Mouse (Mus musculus) erythroblast, embryonic 14.5 days (primary cell): ENCODE data around the gene Lcn4. TPM values are rescaled to one million over a fixed set of nuclear protein-coding genes. Genes with fewer than 3 reads are reported as not detected.

Source experiments
- H3K27me3 ChIP-seq: 2 replicates; pipeline ENCODE4 v1.6.1; 2012; ENCODE audit warnings: inconsistent platforms; ENCODE audit not compliant: control insufficient read depth
- H3K36me3 ChIP-seq: 2 replicates; pipeline ENCODE4 v1.6.1; 2012; ENCODE audit warnings: mild to moderate bottlenecking, inconsistent platforms; ENCODE audit not compliant: control insufficient read depth
- H3K4me1 ChIP-seq: 2 replicates; pipeline ENCODE4 v1.6.1; 2012; ENCODE audit warnings: inconsistent platforms; ENCODE audit not compliant: control insufficient read depth
- H3K4me3 ChIP-seq: replicated peaks from 2 replicates; pipeline ENCODE3; 2012; ENCODE audit warnings: moderate library complexity, mild to moderate bottlenecking, inconsistent platforms
- H3K9me3 ChIP-seq: 2 replicates; pipeline ENCODE4 v1.6.1; 2012; ENCODE audit warnings: low read length, inconsistent platforms, mixed read lengths; ENCODE audit not compliant: control insufficient read depth
- GATA1 ChIP-seq: IDR thresholded peaks from 2 replicates; pipeline ENCODE4 v1.6.1; 2012; ENCODE audit warnings: low read length, inconsistent platforms, mixed read lengths
- TAL1 ChIP-seq: IDR thresholded peaks from 3 replicates; pipeline ENCODE4 v1.6.1; 2012; ENCODE audit warnings: low read length, inconsistent platforms, mixed read lengths
- polyA plus RNA-seq: library from polyadenylated mRNA; stranded (reverse); fragments of >175 nt; gene quantifications from 2 replicates; pipeline ENCODE4 v1.2.3, GENCODE M21; 2012

Lcn4 gene
- polyA plus RNA-seq, 1 experiment: not detected

- Histone ChIP-seq H3K9me3 (no peaks in the 10 kb centered on the region), H3K4me3 (no peak overlapping the region), H3K36me3 (no peaks in the 10 kb centered on the region), H3K27me3 (peaks cover 30% of the 10 kb centered on the region), H3K4me1 (peaks cover 6% of the 10 kb centered on the region)
- no peak for TF ChIP-seq TAL1
- no peak for TF ChIP-seq GATA1
Observed at GRCm38 (mm10) chr2:26626081-26626480, 45.0 kb downstream of the Lcn4 start.

- TF ChIP-seq TAL1 (no peak), GATA1 (no peak)
- H3K36me3 ChIP-seq: no peaks in the 10 kb centered on the region
- peaks cover 6% of the 10 kb centered on the region for H3K4me1 ChIP-seq
- H3K9me3 ChIP-seq: no peaks in the 10 kb centered on the region
- peaks cover 28% of the 10 kb centered on the region for H3K27me3 ChIP-seq
- H3K4me3 ChIP-seq: no peak overlapping the region
Observed at GRCm38 (mm10) chr2:26625419-26625818, 45.7 kb downstream of the Lcn4 start.

- no peaks in the 10 kb centered on the region for H3K9me3 ChIP-seq
Observed at GRCm38 (mm10) chr2:26622984-26623383, 48.1 kb downstream of the Lcn4 start.

GRCm38 (mm10) chr2:26621246-26621645 is 49.8 kb downstream of the Lcn4 start:
- no peaks in the 10 kb centered on the region for H3K4me1 ChIP-seq
- H3K4me3 ChIP-seq: no peak overlapping the region
- H3K36me3 ChIP-seq: no peaks in the 10 kb centered on the region
- TF ChIP-seq GATA1: no peak
- no peak for TF ChIP-seq TAL1
- no peaks in the 10 kb centered on the region for H3K27me3 ChIP-seq
- no peaks in the 10 kb centered on the region for H3K9me3 ChIP-seq

More at GRCm38 (mm10) chr2:26622984-26623383, 48.1 kb downstream of the Lcn4 start:
- peaks cover 2% of the 10 kb centered on the region for H3K4me1 ChIP-seq
- H3K27me3 ChIP-seq: peaks cover 14% of the 10 kb centered on the region
- H3K36me3 ChIP-seq: no peaks in the 10 kb centered on the region
- TF ChIP-seq GATA1 (no peak), TAL1 (no peak)
- H3K4me3 ChIP-seq: no peak overlapping the region

- Histone ChIP-seq H3K4me1 (no peaks in the 10 kb centered on the region), H3K4me3 (no peak overlapping the region), H3K9me3 (no peaks in the 10 kb centered on the region), H3K36me3 (no peaks in the 10 kb centered on the region), H3K27me3 (no peaks in the 10 kb centered on the region)
- no peak for TF ChIP-seq GATA1
- no peak for TF ChIP-seq TAL1
Observed at GRCm38 (mm10) chr2:26617928-26618327, 53.2 kb downstream of the Lcn4 start.

Other genes with a start within 250 kb of the Lcn4 start
- 0.67 and 1.1 TPM in 2 replicates for gene Sec16a, start 226.1 kb downstream of the Lcn4 start, polyA plus RNA-seq
- gene Notch1, start 154.6 kb downstream of the Lcn4 start, polyA plus RNA-seq: 0.07 and 0.41 TPM in 2 replicates
- gene Egfl7, start 91.3 kb downstream of the Lcn4 start, polyA plus RNA-seq: 3.2 and 3.6 TPM in 2 replicates
- not detected in 2 replicates for gene Gm20532, start 84.6 kb downstream of the Lcn4 start, polyA plus RNA-seq
- gene Agpat2, start 66.9 kb downstream of the Lcn4 start, polyA plus RNA-seq: 0.02 and 0.31 TPM in 2 replicates
- gene Fam69b, start 42.8 kb downstream of the Lcn4 start, polyA plus RNA-seq: not detected in 2 replicates
- gene Abo, start 193.7 kb upstream of the Lcn4 start, polyA plus RNA-seq: not detected in 2 replicates
- gene Surf6, start 231.6 kb upstream of the Lcn4 start, polyA plus RNA-seq: 0.85 and 0.93 TPM in 2 replicates
- gene Med22, start 239.4 kb upstream of the Lcn4 start, polyA plus RNA-seq: 2.0 and 2.6 TPM in 2 replicates
- gene Rpl7a, start 239.5 kb upstream of the Lcn4 start, polyA plus RNA-seq: 616 and 622 TPM in 2 replicates
- gene Surf2, start 245.1 kb upstream of the Lcn4 start, polyA plus RNA-seq: 0.29 and 0.31 TPM in 2 replicates
- gene Surf1, start 245.2 kb upstream of the Lcn4 start, polyA plus RNA-seq: 1.7 and 2.3 TPM in 2 replicates